Mouse (Mus musculus): ENCODE results near the gene Sh3tc1. TPM values are rescaled to one million over a fixed set of nuclear protein-coding genes. Genes with fewer than 3 reads are reported as not detected.

Sh3tc1 gene
- polyA plus RNA-seq, 1 experiment from 2014 or later = 6.5 TPM

DNA sequence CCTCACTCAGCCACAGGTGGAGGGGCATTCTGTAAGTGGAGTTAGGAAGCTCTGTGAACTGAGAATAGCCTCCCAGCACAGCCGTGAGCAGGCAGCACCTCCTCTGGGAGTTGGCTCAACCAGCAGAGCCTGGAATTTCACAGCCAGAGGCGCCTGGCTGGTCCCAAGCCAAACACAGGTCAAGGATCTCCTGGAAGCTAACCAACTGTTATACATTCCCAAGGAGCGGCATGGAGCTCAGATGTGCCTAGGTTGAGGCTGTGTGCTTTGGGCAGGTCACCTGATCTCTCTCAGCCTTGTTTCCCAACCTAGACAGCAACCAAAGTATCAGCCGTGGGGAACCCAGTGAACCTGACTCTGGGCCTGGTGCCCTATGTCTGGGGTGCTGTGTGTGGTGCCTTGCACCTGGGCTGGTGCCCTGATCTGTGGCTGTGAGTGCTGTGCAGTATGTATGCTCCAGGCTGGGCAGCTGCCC, 65.7 kb downstream of the Sh3tc1 start:
- Histone ChIP-seq H3K36me3 (no peaks in the 10 kb centered on the region), H3K4me3 (replicated peaks) (no peak overlapping the region), H3K27ac (peak overlapping the region; percentile 79), H3K9ac (no peak overlapping the region), H3K27me3 (replicated peaks) (peaks cover 20% of the 10 kb centered on the region), H3K9me3 (no peaks in the 10 kb centered on the region), H3K4me2 (0 out of 2 replicates have a peak overlapping the region, but pooled peaks have one; percentile 5), H3K4me1 (peaks cover 60% of the 10 kb centered on the region)
- peak; percentile 17; the same call in 1 of the 2 replicates for ATAC-seq (ENCODE audit: insufficient read depth, low FRiP score, low read depth)
- WGBS = 24% methylated on average over 4 of the region's 4 CpGs

DNA sequence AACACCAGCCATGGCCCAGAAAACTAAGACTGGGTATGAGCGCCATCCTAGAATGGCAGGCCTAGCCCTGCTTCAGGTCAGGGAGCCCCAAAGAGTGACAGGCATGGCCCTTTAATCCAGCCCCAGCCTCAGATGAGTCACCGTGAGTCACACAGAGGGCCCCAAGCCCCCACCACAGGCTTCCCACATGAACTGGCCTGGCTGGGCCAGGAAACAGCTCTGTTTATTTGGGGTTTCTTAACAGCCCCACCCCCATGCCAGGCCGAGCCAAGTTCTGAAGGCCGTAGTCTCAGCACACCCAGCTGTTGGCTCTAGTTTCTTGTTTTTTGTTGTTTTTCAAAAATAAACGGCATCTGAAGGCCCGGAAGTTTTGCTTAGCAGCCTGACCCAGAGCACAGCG, 66.7 kb downstream of the Sh3tc1 start:
- WGBS = 32% methylated on average over 7 of the region's 7 CpGs
- no peaks in the 10 kb centered on the region for H3K9me3 ChIP-seq
- ATAC-seq (ENCODE audit: insufficient read depth, low FRiP score, low read depth) = peak; percentile 65
- no peak overlapping the region for H3K4me3 ChIP-seq (replicated peaks)
- H3K27ac ChIP-seq = peak overlapping the region; percentile 79
- 0 out of 2 replicates have a peak overlapping the region, but pooled peaks have one; percentile 5 for H3K4me2 ChIP-seq
- H3K27me3 ChIP-seq (replicated peaks) = peaks cover 10% of the 10 kb centered on the region; the same call in 1 of the 2 replicates
- no peak overlapping the region for H3K9ac ChIP-seq
- H3K4me1 ChIP-seq = peaks cover 53% of the 10 kb centered on the region
- H3K36me3 ChIP-seq = no peaks in the 10 kb centered on the region

DNA sequence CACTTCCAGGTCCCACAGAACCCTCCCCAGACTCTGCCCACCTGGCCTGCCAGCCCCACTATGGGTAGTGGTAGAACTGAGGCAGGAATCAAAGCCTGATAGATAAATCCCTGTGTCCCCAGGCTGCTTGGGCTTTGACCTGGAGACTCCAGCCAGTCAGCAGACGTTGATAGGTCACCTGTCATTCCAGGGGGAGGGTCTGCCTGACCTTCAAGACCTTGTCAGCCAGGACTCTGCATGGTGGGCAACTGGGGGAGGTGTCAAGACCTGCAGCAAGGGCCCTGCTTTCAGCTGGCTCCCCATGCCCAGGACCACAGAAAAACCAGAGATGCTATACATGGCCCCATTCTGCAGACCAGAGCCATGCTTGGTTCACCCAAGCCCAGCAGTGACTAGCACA, 67.2 kb downstream of the Sh3tc1 start:
- no peak overlapping the region for H3K9ac ChIP-seq
- ATAC-seq (ENCODE audit: insufficient read depth, low FRiP score, low read depth) = no peak
- 48% methylated on average over 1 of the region's 1 CpGs for WGBS

DNA sequence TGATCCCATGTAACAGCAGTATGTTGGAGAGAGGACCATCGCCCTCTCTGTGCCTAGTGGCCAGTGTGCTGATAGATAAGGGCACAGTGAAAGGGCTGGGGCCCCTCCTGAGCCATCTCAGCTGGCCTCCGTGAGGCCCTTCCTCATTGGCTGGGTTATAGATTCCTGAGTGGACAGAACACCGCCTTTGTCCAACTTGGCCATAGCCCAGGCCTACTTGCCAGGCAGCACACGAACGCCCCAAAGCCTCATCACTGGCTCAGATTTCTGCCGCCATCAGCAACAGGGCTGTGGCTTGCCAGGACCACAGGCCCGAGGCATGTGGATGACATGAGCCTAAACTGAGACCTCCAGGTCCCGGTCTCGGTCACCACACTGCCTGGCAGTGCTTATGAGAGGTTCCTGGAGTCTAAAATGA, 68.3 kb downstream of the Sh3tc1 start:
- H3K4me1 ChIP-seq = peaks cover 53% of the 10 kb centered on the region
- no peaks in the 10 kb centered on the region for H3K27me3 ChIP-seq (replicated peaks)
- H3K4me2 ChIP-seq = no peak overlapping the region
- 52% methylated on average over 9 of the region's 9 CpGs for WGBS
- H3K9ac ChIP-seq = no peak overlapping the region
- ATAC-seq (ENCODE audit: insufficient read depth, low FRiP score, low read depth) = peak; percentile 12; the same call in 1 of the 2 replicates
- no peak overlapping the region for H3K4me3 ChIP-seq (replicated peaks)
- H3K9me3 ChIP-seq = no peaks in the 10 kb centered on the region
- H3K36me3 ChIP-seq = no peaks in the 10 kb centered on the region
- H3K27ac ChIP-seq = peak overlapping the region; percentile 79; the same call in 1 of the 2 replicates

More for the DNA sequence above, 67.2 kb downstream of the Sh3tc1 start:
- H3K27me3 ChIP-seq (replicated peaks) = peaks cover 5% of the 10 kb centered on the region; the same call in 1 of the 2 replicates
- H3K4me1 ChIP-seq = peaks cover 53% of the 10 kb centered on the region
- H3K9me3 ChIP-seq = no peaks in the 10 kb centered on the region
- no peaks in the 10 kb centered on the region for H3K36me3 ChIP-seq
- H3K4me2 ChIP-seq = 0 out of 2 replicates have a peak overlapping the region, but pooled peaks have one; percentile 5
- peak overlapping the region; percentile 79 for H3K27ac ChIP-seq
- no peak overlapping the region for H3K4me3 ChIP-seq (replicated peaks)

DNA sequence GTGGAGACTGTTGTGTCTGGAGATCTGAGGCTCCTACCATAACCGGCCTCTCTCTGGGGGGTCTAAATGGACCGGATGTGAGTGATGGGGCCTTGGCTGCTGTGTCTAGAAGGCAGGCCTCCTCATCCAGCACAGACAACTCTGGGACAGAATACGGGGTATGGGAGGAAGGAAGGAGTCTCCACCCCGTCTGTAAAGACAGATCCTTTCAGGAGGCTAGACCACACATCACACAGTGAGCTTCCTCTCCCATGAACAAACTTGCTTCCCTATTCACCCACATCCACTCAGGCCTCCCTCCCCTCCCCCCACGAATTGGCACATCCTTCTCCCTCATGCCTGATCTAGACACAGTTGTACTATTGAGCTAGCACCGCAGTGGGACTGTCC, 69.4 kb downstream of the Sh3tc1 start:
- WGBS = 46% methylated on average over 6 of the region's 6 CpGs
- Histone ChIP-seq H3K27ac (peak overlapping the region; percentile 79), H3K4me3 (replicated peaks) (no peak overlapping the region)

DNA sequence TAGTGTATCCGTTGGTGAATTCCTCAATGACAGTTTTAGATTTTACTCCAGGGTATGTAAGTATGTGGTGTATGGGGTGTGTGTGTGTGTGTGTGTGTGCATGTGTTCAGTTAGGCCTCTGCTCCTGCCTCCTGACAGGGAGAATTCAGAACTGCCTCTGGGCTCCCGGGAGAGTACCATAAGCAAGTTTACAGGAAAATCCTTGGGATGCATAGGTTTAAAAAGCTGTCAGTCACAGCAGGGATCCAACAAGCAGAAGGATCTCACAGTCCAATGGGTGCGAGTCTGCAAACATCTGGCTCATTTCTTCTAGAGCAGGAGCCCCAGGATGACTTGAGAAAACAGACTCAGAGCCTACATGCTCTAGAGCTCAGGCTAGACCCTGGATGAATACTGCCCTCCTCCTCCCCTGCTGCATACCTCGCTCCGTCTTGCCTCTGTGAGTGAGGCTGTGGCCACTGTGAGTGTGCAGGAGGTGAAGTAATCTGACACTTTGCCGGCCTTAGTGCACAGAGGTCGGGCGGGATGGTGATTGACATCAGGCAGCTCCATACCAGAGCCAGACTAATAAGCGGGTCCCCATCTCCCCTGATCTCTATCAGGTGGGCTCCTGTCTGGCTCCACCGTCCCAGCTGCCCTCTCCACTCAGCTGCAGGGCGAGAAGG, 69.9 kb downstream of the Sh3tc1 start:
- ATAC-seq (ENCODE audit: insufficient read depth, low FRiP score, low read depth) = no peak
- Histone ChIP-seq H3K4me2 (no peak overlapping the region), H3K4me3 (replicated peaks) (no peak overlapping the region), H3K4me1 (peaks cover 49% of the 10 kb centered on the region), H3K9ac (no peak overlapping the region), H3K27me3 (replicated peaks) (no peaks in the 10 kb centered on the region), H3K9me3 (no peaks in the 10 kb centered on the region), H3K36me3 (no peaks in the 10 kb centered on the region), H3K27ac (peak overlapping the region; percentile 79)
- 23% methylated on average over 11 of the region's 11 CpGs for WGBS

More for the DNA sequence above, 69.4 kb downstream of the Sh3tc1 start:
- H3K36me3 ChIP-seq = no peaks in the 10 kb centered on the region
- no peaks in the 10 kb centered on the region for H3K9me3 ChIP-seq
- H3K4me2 ChIP-seq = no peak overlapping the region
- ATAC-seq (ENCODE audit: insufficient read depth, low FRiP score, low read depth) = no peak
- H3K27me3 ChIP-seq (replicated peaks) = no peaks in the 10 kb centered on the region
- peaks cover 52% of the 10 kb centered on the region for H3K4me1 ChIP-seq
- no peak overlapping the region for H3K9ac ChIP-seq

DNA sequence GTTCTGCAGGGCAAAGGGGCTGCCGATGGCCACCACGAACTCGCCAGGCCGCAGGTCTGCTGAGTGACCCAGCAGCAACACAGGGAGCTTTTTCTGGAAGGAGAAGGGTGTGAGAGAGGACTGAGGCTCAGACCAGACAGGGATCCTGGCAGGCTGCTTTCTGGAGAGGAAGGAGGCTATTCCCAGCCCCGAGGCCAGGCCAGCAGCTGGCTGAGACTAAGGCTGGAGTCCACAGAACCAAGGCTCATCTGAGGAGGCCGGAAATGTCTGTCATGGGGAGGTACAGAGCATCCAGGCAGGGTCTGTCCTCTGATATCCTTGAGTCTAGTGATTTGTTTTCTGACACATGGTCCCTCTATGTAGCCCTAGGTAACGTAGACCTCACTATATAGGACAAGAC, 73.6 kb downstream of the Sh3tc1 start:
- Histone ChIP-seq H3K4me3 (replicated peaks) (no peak overlapping the region), H3K27me3 (replicated peaks) (no peaks in the 10 kb centered on the region), H3K27ac (no peak overlapping the region), H3K9me3 (no peaks in the 10 kb centered on the region), H3K4me2 (no peak overlapping the region), H3K36me3 (0 out of 2 replicates have a peak, but pooled peaks cover 6% of the 10 kb centered on the region), H3K4me1 (peaks cover 14% of the 10 kb centered on the region), H3K9ac (no peak overlapping the region)
- ATAC-seq (ENCODE audit: insufficient read depth, low FRiP score, low read depth) = no peak
- 89% methylated on average over 7 of the region's 7 CpGs for WGBS

DNA sequence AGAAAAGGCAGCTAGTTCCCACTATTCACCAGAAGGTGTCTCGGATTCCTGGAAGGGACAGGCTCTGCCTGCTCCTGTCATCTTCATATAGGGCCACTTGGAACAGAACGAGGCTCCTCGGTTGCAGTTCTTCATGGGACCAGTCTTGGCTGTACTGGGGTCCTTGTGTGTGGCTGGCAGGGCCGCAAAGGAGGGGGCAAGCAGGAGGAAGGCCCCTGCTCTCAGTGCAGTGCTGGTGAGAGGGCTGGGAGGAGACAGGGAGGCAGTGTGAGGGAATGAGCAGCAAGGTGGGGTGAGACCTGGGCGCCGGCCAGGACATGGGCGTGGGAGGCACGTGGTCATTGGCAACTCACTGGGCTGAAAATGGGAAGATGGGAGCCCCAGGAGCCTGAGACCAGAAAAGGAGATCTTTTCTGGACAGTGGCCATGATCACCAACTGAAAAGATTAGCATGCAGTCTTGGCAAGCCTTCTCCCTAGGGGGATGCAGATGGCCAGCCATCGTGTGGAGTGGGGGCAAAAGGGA, 77.7 kb downstream of the Sh3tc1 start:
- H3K4me3 ChIP-seq (replicated peaks) = no peak overlapping the region
- H3K27me3 ChIP-seq (replicated peaks) = no peaks in the 10 kb centered on the region
- no peaks in the 10 kb centered on the region for H3K9me3 ChIP-seq
- no peaks in the 10 kb centered on the region for H3K4me1 ChIP-seq
- H3K9ac ChIP-seq = no peak overlapping the region
- 0 out of 2 replicates have a peak, but pooled peaks cover 6% of the 10 kb centered on the region for H3K36me3 ChIP-seq
- no peak overlapping the region for H3K27ac ChIP-seq
- H3K4me2 ChIP-seq = no peak overlapping the region
- 76% methylated on average over 9 of the region's 9 CpGs for WGBS
- ATAC-seq (ENCODE audit: insufficient read depth, low FRiP score, low read depth) = no peak

DNA sequence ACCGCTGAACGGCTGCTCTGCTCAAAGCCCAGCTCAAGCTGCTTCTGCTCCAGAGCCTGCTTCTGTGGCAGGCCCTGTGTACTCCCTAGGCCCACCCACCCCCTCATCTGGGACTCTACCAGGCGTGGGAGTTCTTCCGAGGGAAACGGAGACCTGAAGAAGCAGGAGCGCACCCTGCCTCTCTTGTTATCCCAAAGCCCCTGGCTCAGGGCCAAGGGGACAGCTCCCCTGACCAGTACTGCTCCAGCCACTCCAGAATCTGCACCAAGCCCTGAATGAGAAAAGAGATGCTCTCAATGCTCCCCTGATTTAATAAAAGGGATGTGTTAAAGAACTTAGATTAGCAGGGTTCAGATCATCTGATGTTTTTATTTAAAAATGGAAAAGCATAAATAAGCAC, 78.6 kb downstream of the Sh3tc1 start:
- Histone ChIP-seq H3K27me3 (replicated peaks) (no peaks in the 10 kb centered on the region), H3K4me2 (no peak overlapping the region), H3K36me3 (0 out of 2 replicates have a peak, but pooled peaks cover 6% of the 10 kb centered on the region), H3K4me3 (replicated peaks) (no peak overlapping the region), H3K27ac (no peak overlapping the region), H3K9me3 (no peaks in the 10 kb centered on the region), H3K9ac (no peak overlapping the region), H3K4me1 (no peaks in the 10 kb centered on the region)
- WGBS = 61% methylated on average over 6 of the region's 6 CpGs
- no peak for ATAC-seq (ENCODE audit: insufficient read depth, low FRiP score, low read depth)

DNA sequence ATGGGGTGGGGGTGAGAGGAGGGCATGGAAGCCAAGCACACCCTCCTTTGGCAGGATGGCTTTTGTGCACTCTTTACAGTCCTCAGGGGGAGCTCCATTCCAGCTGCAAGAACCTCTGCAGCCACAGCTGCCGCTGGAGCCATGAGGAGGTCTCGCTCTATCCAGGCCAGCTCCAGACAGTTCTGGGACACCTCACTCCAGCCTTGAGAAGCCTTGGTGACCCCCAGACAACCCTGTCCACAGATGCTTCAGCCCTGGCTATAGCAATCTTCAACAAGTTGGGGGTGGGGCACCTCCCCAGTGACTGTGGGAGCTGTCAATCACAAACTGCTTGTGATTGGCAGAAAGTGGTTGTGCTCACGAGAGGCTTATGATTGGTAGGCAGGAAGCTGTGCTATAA, 80.3 kb downstream of the Sh3tc1 start:
- no peak overlapping the region for H3K9ac ChIP-seq
- H3K4me2 ChIP-seq = no peak overlapping the region
- no peak overlapping the region for H3K27ac ChIP-seq
- H3K36me3 ChIP-seq = 0 out of 2 replicates have a peak, but pooled peaks cover 4% of the 10 kb centered on the region
- H3K4me3 ChIP-seq (replicated peaks) = no peak overlapping the region
- no peak for ATAC-seq (ENCODE audit: insufficient read depth, low FRiP score, low read depth)
- no peaks in the 10 kb centered on the region for H3K4me1 ChIP-seq
- H3K9me3 ChIP-seq = no peaks in the 10 kb centered on the region
- WGBS = 57% methylated on average over 3 of the region's 3 CpGs
- no peaks in the 10 kb centered on the region for H3K27me3 ChIP-seq (replicated peaks)

DNA sequence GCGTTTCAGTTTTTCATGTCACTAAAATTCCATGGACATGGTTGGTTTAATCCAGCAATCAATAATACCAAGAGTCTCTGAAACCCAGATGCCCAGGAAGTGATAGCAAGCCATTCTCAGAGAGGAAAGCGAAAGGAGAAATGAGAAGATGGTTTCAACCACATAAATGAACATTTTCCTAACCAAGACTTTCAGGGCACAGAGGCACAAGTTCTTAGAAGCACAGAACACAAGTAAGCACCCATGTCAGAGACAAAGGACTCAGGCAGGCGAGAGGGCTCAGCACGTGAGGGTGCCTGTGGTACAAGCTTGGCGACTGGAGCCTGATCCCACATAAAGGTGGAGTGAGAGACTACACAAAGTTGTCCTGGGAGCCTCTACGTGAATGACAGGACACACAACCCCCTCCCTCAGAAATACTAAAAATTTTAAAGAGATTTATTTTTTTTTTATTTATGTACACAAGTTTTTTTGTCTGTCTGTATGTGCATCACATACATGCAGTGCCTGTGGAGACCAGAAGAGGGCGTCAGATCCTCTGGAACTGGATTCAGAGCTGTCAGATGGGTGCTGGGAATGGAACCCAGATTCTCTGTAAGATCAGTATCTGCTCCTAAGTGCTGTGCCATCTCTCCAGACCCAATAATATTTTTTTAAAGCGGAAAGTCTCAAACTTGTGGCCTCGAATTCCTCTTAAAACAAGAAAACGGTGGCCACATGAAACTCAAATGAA, 83.9 kb downstream of the Sh3tc1 start:
- no peaks in the 10 kb centered on the region for H3K27me3 ChIP-seq (replicated peaks)
- no peaks in the 10 kb centered on the region; the same call in 1 of the 2 replicates for H3K36me3 ChIP-seq
- no peak overlapping the region for H3K4me2 ChIP-seq
- H3K4me1 ChIP-seq = no peaks in the 10 kb centered on the region
- no peak for ATAC-seq (ENCODE audit: insufficient read depth, low FRiP score, low read depth)
- H3K27ac ChIP-seq = no peak overlapping the region
- WGBS = 87% methylated on average over 10 of the region's 10 CpGs
- H3K9ac ChIP-seq = no peak overlapping the region
- no peak overlapping the region for H3K4me3 ChIP-seq (replicated peaks)
- H3K9me3 ChIP-seq = no peaks in the 10 kb centered on the region

Data from stomach, embryonic 15.5 days (tissue).